Mouse (Mus musculus) left cerebral cortex, adult 2 months (tissue): ENCODE data around the gene Il17rc. TPM values are rescaled to one million over a fixed set of nuclear protein-coding genes. Genes with fewer than 3 reads are reported as not detected.

Source experiments
- DNase-seq, 2 experiments: peaks; one replicate each; pipeline ENCODE4 v3.0.0; 2021 to 2022; ENCODE audit warnings: low spot score in 2 of 2, mixed read lengths in 1 of 2; ENCODE audit errors: extremely low spot score in 1 of 2
- H3K27ac ChIP-seq: fragments of 200-600 bp; 2 replicates; pipeline ENCODE4 v1.8.1; 2022
- H3K4me3 ChIP-seq: fragments of 200-600 bp; 2 replicates; pipeline ENCODE4 v1.8.1; 2022
- CTCF ChIP-seq: fragments of 200-600 bp; IDR thresholded peaks from 2 replicates; pipeline ENCODE4 v1.8.1; 2022; ENCODE audit warnings: antibody characterized with exemption, mild to moderate bottlenecking, moderate library complexity
- intact Hi-C: fragments of 180-260 bp; cut with DNase I; formaldehyde crosslinking; loops from one replicate; pipeline ENCODE4 v1.15.1; 2025
- total RNA-seq, 2 experiments: library from RNA; stranded (reverse); gene quantifications; 2 replicates each; pipeline ENCODE4 v1.2.3; 2021

Gene Il17rc
- total RNA-seq, 2 experiments from 2014 or later = 4.4 to 5.1 TPM

- DNase-seq = no peak
- no peak overlapping the region for H3K27ac ChIP-seq
- intact Hi-C loops = no loop called here
- no peak for TF ChIP-seq CTCF
- H3K4me3 ChIP-seq = no peak overlapping the region
Measured at GRCm38 (mm10) chr6:113438721-113439430, 32.4 kb upstream of the Il17rc start.

DNA sequence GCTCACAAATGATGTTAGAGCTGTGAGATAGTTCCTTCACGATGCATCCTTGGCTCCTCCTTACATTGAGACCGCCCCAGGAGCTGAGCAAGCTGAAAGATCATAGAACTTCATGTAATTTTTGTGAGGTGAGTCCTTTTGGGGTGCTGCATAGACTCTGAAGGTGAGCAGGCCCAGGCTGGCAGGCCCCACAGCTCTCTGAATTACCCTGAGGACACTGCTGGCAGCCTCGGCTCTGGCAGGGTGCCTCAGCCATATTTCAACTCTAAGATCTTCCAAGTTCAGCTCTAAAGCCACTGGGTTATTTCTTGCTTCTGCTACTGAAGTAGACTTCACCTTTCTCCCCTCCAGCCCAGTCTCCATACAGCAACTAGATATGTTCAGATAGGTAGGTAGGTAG, 30.5 kb upstream of the Il17rc start:
- intact Hi-C loops = loop anchor here (10.0 kb wide), 2 partner anchors 254 to 396 kb away; partner anchors contain the start of genes Tatdn2 and Thumpd3
- no peak for DNase-seq
- TF ChIP-seq CTCF = no peak
- H3K4me3 ChIP-seq = no peak overlapping the region
- no peak overlapping the region for H3K27ac ChIP-seq

DNA sequence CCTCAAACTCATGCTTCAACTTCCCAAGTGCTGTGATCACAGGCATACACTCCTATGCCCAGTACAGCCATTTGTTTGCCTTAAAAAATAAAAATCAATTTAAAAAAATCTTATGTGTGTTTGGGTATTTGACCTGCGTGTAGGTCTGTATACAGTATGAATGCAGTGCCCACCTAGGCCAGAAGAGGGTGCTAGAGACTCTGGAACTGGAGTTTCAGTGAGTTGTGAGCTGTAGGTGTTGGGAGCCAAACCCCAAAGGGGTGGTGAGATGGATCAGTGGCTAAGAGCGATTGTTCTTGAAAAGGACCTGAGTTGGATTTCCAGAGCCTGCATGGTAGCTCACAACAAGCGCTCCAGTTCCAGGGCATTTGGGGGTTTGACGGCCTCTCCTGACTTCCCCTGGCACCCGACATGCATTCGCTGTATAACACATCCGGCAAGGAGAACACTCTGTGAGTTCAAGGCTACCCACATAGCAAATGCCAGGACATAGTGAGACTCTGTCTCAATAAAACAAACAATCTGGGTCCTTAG, 30.0 kb upstream of the Il17rc start:
- DNase-seq = peak; percentile 49 to 65
- Histone ChIP-seq H3K27ac (no peak overlapping the region), H3K4me3 (no peak overlapping the region)
- peak; percentile 77 for TF ChIP-seq CTCF
- intact Hi-C loops = loop anchor here (10.0 kb wide), 2 partner anchors 254 to 396 kb away; partner anchors contain the start of genes Tatdn2 and Thumpd3

DNA sequence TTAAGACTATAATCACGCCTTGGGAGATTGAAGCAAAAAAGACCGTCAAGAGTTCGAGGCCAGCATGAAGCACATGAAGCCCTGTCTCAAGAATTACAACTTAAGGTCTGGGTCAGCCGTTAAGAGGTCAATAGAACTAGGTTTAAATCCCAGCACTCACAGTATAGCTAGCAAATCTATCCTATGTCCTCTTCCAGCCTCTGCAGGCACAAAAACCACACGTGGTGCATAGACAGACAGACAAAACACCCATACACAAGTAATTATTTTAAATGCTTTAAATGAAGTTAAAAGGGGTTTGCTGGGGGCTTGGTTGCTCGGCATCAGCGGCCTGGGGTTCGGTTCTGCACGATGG, 29.2 kb upstream of the Il17rc start:
- no peak for DNase-seq
- intact Hi-C loops = loop anchor here (10.0 kb wide), 2 partner anchors 253 to 397 kb away; partner anchors contain the start of genes Tatdn2 and Thumpd3
- TF ChIP-seq CTCF = no peak

DNA sequence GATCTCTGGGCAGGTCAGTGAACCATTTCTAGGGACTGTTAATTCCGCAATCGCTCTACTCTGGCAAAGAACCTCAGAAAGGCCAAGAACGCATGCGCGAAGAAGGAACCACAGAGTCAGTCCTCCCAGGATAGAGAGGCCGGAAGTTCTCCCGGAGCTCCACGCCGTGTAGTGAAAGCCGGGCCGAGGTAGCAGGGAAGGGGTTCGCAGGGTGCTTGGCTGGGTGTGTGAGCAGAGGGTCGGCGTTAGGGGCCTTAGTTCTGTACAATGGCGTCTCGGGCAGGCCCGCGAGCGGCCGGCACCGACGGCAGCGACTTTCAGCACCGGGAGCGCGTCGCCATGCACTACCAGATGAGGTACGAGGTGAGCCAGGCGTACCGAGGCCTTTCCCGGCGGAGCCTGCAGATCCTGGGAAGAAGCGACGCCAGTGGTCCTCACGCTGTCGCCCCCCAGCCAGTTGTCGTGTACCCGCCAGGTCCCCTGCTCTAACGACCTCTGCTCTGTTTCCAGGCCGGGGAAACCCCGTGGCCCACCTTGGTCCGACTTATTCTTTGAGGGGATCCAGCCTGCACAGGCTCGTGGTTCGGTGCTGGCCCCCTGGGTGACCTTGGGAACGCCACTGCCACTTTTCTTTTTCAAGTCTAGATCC, 28.7 kb upstream of the Il17rc start, which contains the start of gene Jagn1:
Gene Jagn1, plus strand, starts transcription at position 128 of the 649 bp plus-strand sequence.
- DNase-seq = peak; percentile 87 to 89
- no peak for TF ChIP-seq CTCF
- H3K4me3 ChIP-seq = peak within 1 kb of the TSS; percentile 93
- intact Hi-C loops = loop anchor here (10.0 kb wide), 2 partner anchors 252 to 398 kb away; partner anchors contain the start of genes Tatdn2 and Thumpd3
- H3K27ac ChIP-seq = peak within 1 kb of the TSS; percentile 91

More for the DNA sequence above, 29.2 kb upstream of the Il17rc start:
- peak overlapping the region; percentile 93 for H3K4me3 ChIP-seq
- H3K27ac ChIP-seq = peak overlapping the region; percentile 91

DNA sequence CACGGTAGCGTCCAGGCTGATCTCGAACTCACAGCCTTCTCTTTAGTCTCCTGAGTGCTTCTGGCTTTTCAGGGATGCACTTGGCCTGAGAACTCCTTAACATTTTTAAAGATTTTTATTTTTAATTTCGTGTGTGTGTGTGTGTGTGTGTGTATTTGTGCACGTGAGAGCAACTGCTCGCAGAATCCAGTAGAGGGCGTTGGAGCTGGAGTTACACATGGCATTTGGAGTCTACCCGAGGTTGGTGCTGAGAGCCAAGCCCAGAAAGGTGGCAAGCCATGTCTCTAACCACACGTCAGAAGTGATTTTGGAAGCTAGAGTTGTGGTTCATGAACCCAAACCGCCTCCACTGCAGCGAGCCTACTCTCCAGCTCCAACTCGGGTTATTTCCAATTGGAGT, 28.1 kb upstream of the Il17rc start:
- peak overlapping the region; percentile 93 for H3K4me3 ChIP-seq
- TF ChIP-seq CTCF = peak; percentile 15
- no peak for DNase-seq
- H3K27ac ChIP-seq = peak overlapping the region; percentile 91
- intact Hi-C loops = loop anchor here (10.0 kb wide), 2 partner anchors 252 to 398 kb away; partner anchors contain the start of genes Tatdn2 and Thumpd3

GRCm38 (mm10) chr6:113444207-113444965, 26.8 kb upstream of the Il17rc start:
- Histone ChIP-seq H3K27ac (no peak overlapping the region), H3K4me3 (no peak overlapping the region)
- DNase-seq = no peak
- intact Hi-C loops = loop anchor here (10.0 kb wide), 2 partner anchors 250 to 400 kb away; partner anchors contain the start of genes Tatdn2 and Thumpd3
- no peak for TF ChIP-seq CTCF

- no peak for TF ChIP-seq CTCF
- intact Hi-C loops = loop anchor here (10.0 kb wide), 2 partner anchors 247 to 403 kb away; partner anchors contain the start of genes Tatdn2 and Thumpd3
- Histone ChIP-seq H3K4me3 (no peak overlapping the region), H3K27ac (no peak overlapping the region)
- no peak for DNase-seq
Measured at GRCm38 (mm10) chr6:113447639-113448038, 23.6 kb upstream of the Il17rc start.

DNA sequence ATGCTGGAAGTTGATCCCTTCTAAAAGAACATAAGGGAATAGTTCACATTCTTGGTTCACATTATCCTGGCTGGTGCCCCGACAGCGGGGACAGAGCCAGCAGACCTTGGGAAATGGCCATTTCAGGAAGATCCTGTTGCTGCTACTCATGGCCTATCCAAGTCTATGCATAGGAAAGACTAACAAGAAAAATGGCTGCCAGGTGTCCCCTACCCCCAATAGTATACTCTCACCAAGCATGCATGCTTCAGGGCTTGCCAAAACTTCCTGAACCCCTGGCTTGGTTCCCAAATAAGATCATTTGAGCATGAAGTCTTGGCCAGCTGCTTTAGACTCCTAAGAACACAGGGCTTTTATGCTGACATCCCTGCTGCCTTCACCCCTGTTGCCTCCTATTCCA, 19.4 kb upstream of the Il17rc start:
- Histone ChIP-seq H3K4me3 (no peak overlapping the region), H3K27ac (no peak overlapping the region)
- TF ChIP-seq CTCF = no peak
- intact Hi-C loops = no loop called here
- DNase-seq = no peak

DNA sequence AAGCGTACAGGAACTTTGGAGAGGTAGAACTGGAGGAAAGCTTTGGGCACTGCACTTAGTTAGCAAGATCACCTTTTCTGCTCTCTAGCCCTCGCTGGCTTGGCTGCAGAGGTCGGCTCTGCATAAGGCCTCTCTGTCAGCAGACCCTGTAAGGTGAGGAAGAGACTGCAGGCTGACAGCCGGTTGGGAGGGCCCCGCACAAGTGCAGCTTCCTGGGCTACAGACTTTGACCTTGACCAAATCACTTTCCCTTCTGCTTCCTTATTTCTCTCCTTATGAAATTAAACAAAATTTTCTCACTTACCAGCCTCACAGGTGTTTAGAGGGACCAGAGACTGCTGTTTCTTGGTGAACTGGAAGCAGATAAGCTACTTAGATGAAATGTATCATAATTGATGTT, 16.2 kb upstream of the Il17rc start:
- intact Hi-C loops = no loop called here

GRCm38 (mm10) chr6:113457952-113458534, 13.2 kb upstream of the Il17rc start, which contains the start of gene Il17re:
Il17re (plus strand) TSS chr6:113458484.
- DNase-seq = no peak
- no peak for TF ChIP-seq CTCF
- H3K4me3 ChIP-seq = no peak within 1 kb of the TSS
- intact Hi-C loops = no loop called here
- no peak within 1 kb of the TSS for H3K27ac ChIP-seq

More for the DNA sequence above, 16.2 kb upstream of the Il17rc start:
- DNase-seq = no peak
- Histone ChIP-seq H3K4me3 (no peak overlapping the region), H3K27ac (no peak overlapping the region)
- TF ChIP-seq CTCF = no peak
